Mouse (Mus musculus) kidney, postnatal 14 days (tissue): Measurements from ENCODE around the gene Acadvl.

Experiments
- DNase-seq: peaks from one replicate; pipeline ENCODE4 v3.0.0; 2022; ENCODE audit warnings: mixed read lengths

Acadvl gene

GRCm38 (mm10) chr11:70000396-70000898 lies 14.8 kb downstream of the Acadvl start, which contains the start of gene Dvl2:
TSS of gene Dvl2 (plus strand) at chr11:70000595.
- peak; percentile 95 for DNase-seq

- DNase-seq: no peak
Observed at GRCm38 (mm10) chr11:69999666-70000065, 15.5 kb downstream of the Acadvl start.

GRCm38 (mm10) chr11:69998567-69999491 lies 16.4 kb downstream of the Acadvl start:
- DNase-seq: no peak

- peak; percentile 95 for DNase-seq
Observed at GRCm38 (mm10) chr11:69997070-69997509, 18.1 kb downstream of the Acadvl start.

- DNase-seq: peak; percentile 38
Observed at GRCm38 (mm10) chr11:69996161-69997061, 18.8 kb downstream of the Acadvl start.

- DNase-seq: peak; percentile 98
Observed at GRCm38 (mm10) chr11:69995391-69995960, 19.7 kb downstream of the Acadvl start, which contains the start of gene Phf23. TSS of gene Phf23 (plus strand) at chr11:69995777.

- DNase-seq: no peak
Observed at GRCm38 (mm10) chr11:69994401-69995090, 20.7 kb downstream of the Acadvl start.

- DNase-seq: no peak
Observed at GRCm38 (mm10) chr11:69992932-69993331, 22.3 kb downstream of the Acadvl start.

- peak; percentile 44 for DNase-seq
Observed at GRCm38 (mm10) chr11:69992396-69992795, 22.8 kb downstream of the Acadvl start.

- no peak for DNase-seq
Observed at GRCm38 (mm10) chr11:69991711-69992110, 23.5 kb downstream of the Acadvl start.

- DNase-seq: peak; percentile 98
Observed at GRCm38 (mm10) chr11:69990850-69991691, 24.1 kb downstream of the Acadvl start, which contains the start of gene Gabarap. TSS of gene Gabarap (plus strand) at chr11:69991143.

GRCm38 (mm10) chr11:69989949-69990348 lies 25.3 kb downstream of the Acadvl start:
- no peak for DNase-seq

GRCm38 (mm10) chr11:69984431-69984830 lies 30.8 kb downstream of the Acadvl start:
- no peak for DNase-seq

- DNase-seq: no peak
Observed at GRCm38 (mm10) chr11:69983377-69983776, 31.8 kb downstream of the Acadvl start.

- no peak for DNase-seq
Observed at GRCm38 (mm10) chr11:69982877-69983276, 32.3 kb downstream of the Acadvl start.

- DNase-seq: no peak
Observed at GRCm38 (mm10) chr11:69982225-69982624, 33.0 kb downstream of the Acadvl start, which contains the start of gene Elp5. TSS of gene Elp5 (minus strand) at chr11:69982517.

- DNase-seq: no peak
Observed at GRCm38 (mm10) chr11:69981141-69981762, 34.0 kb downstream of the Acadvl start, which contains the start of gene Ctdnep1. TSS of gene Ctdnep1 (plus strand) at chr11:69981156.

- peak; percentile 98 for DNase-seq
Observed at GRCm38 (mm10) chr11:69980196-69981140, 34.7 kb downstream of the Acadvl start.

- DNase-seq: no peak
Observed at GRCm38 (mm10) chr11:69979827-69980195, 35.4 kb downstream of the Acadvl start.
